Mouse (Mus musculus): Measurements from ENCODE around the gene Ccdc69. TPM values are rescaled to one million over a fixed set of nuclear protein-coding genes. Genes with fewer than 3 reads are reported as not detected.

The Ccdc69 gene
- total and polyA plus RNA-seq, 2 experiments = 0.43 to 0.55 TPM

DNA sequence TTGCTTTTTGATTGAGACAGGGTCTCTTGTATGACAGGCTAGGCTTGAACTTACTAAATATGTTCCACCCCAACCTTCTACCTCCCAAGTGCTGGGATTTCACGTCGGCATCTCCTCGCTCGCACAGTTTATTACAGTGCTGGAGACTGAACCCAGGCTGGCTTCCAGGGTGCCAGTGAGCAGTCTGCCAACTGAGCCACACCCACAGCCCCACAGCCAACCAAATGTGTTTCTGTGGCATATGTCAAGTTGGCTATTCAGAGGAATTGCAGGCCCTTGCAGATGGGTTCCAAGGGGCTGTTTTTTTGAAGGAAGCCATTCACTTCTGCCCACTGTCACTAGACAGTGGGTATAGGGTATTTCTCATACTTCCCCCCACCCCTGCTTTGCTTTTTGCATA lies 52.0 kb downstream of the Ccdc69 start:
- no peak overlapping the region for H3K9ac ChIP-seq (ENCODE audit: low read depth, low read length)
- H3K4me3 ChIP-seq (ENCODE audit: insufficient read depth, low read depth, low read length) = no peak overlapping the region
- DNase-seq (ENCODE audit: extremely low read depth, low read depth, low spot score) = peak; percentile 77
- 0 out of 2 replicates have a peak overlapping the region, but pooled peaks have one; percentile 16 for H3K27ac ChIP-seq (replicated peaks; ENCODE audit: insufficient read depth, low read depth, low read length)
- peaks cover 42% of the 10 kb centered on the region for H3K4me1 ChIP-seq (ENCODE audit: control insufficient read depth, insufficient read depth, low read length)
- peaks cover 18% of the 10 kb centered on the region; the same call in 1 of the 2 replicates for H3K79me2 ChIP-seq (ENCODE audit: control insufficient read depth, insufficient read depth, low read length)
- H3K27me3 ChIP-seq (ENCODE audit: control insufficient read depth, insufficient read depth, low read length) = no peaks in the 10 kb centered on the region
- no peak for TF ChIP-seq POLR2A (IDR thresholded peaks at IDR 0.05; ENCODE audit: extremely low read depth, insufficient read depth, low read length)
- no peak for TF ChIP-seq CTCF (IDR thresholded peaks at IDR 0.05; ENCODE audit: low read depth, low read length)
- no peaks in the 10 kb centered on the region; the same call in 1 of the 2 replicates for H3K36me3 ChIP-seq (ENCODE audit: control insufficient read depth, insufficient read depth, low read length)
- 17% methylated on average over 4 of the region's 4 CpGs for WGBS

DNA sequence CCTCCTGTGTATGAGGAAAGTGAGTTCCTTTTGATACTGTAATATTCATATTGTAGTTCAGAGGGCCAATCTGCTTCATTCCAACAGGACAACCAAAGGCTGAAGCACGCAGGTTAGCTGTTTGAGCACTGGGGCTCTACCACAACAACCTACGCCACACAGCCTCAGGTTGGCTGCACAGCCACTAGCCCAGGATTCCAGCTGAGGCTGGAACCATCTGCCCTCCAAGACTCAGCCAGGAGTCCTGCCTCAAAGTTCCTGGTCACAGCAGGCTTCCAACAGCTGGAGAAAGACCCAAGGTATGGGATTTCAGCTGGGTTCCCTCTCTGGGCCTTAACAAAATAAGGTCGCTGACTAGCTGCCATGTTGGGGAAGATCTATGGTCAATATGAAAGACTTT lies 54.3 kb downstream of the Ccdc69 start:
- no peak overlapping the region for H3K4me3 ChIP-seq (ENCODE audit: insufficient read depth, low read depth, low read length)
- H3K4me1 ChIP-seq (ENCODE audit: control insufficient read depth, insufficient read depth, low read length) = peaks cover 40% of the 10 kb centered on the region
- no peak overlapping the region for H3K9ac ChIP-seq (ENCODE audit: low read depth, low read length)
- no peak for TF ChIP-seq CTCF (IDR thresholded peaks at IDR 0.05; ENCODE audit: low read depth, low read length)
- no peak for TF ChIP-seq POLR2A (IDR thresholded peaks at IDR 0.05; ENCODE audit: extremely low read depth, insufficient read depth, low read length)
- 86% methylated on average over 3 of the region's 3 CpGs for WGBS
- H3K36me3 ChIP-seq (ENCODE audit: control insufficient read depth, insufficient read depth, low read length) = no peaks in the 10 kb centered on the region; the same call in 1 of the 2 replicates
- H3K27ac ChIP-seq (replicated peaks; ENCODE audit: insufficient read depth, low read depth, low read length) = 0 out of 2 replicates have a peak overlapping the region, but pooled peaks have one; percentile 1
- peaks cover 13% of the 10 kb centered on the region; the same call in 1 of the 2 replicates for H3K79me2 ChIP-seq (ENCODE audit: control insufficient read depth, insufficient read depth, low read length)
- H3K27me3 ChIP-seq (ENCODE audit: control insufficient read depth, insufficient read depth, low read length) = no peaks in the 10 kb centered on the region
- no peak for DNase-seq (ENCODE audit: extremely low read depth, low read depth, low spot score)

DNA sequence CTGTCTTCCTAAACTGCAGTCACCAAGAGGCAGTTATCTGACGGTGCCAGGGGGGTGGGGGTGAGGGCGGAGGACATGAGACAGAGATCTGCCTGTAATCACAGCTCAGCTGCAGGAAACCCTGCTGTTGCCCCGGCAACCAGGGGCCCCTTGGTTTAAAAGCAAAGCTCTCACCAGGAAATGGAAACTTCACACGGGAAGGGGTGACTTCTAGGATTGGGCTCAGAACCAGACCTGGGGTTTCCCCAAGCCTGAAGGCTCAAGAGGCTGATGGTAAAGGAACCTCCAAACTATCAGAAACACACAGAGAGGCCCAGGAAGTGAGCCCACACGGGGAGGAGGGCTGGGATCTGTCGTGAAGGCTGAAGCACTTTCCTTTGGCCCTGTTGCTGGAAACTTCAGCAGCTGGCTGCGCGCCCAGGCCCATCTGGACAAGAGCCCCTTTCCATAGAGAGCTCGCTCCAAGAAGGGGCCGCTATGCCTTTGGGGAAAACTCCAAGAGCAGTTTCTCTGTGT lies 54.8 kb downstream of the Ccdc69 start:
- Histone ChIP-seq H3K79me2 (ENCODE audit: control insufficient read depth, insufficient read depth, low read length) (peaks cover 13% of the 10 kb centered on the region; the same call in 1 of the 2 replicates), H3K27me3 (ENCODE audit: control insufficient read depth, insufficient read depth, low read length) (no peaks in the 10 kb centered on the region), H3K27ac (replicated peaks; ENCODE audit: insufficient read depth, low read depth, low read length) (0 out of 2 replicates have a peak overlapping the region, but pooled peaks have one; percentile 1), H3K9ac (ENCODE audit: low read depth, low read length) (no peak overlapping the region), H3K4me3 (ENCODE audit: insufficient read depth, low read depth, low read length) (no peak overlapping the region), H3K36me3 (ENCODE audit: control insufficient read depth, insufficient read depth, low read length) (no peaks in the 10 kb centered on the region; the same call in 1 of the 2 replicates), H3K4me1 (ENCODE audit: control insufficient read depth, insufficient read depth, low read length) (peaks cover 38% of the 10 kb centered on the region)
- no peak for DNase-seq (ENCODE audit: extremely low read depth, low read depth, low spot score)
- TF ChIP-seq POLR2A (IDR thresholded peaks at IDR 0.05; ENCODE audit: extremely low read depth, insufficient read depth, low read length) = no peak
- TF ChIP-seq CTCF (IDR thresholded peaks at IDR 0.05; ENCODE audit: low read depth, low read length) = no peak
- WGBS = 52% methylated on average over 10 of the region's 10 CpGs

DNA sequence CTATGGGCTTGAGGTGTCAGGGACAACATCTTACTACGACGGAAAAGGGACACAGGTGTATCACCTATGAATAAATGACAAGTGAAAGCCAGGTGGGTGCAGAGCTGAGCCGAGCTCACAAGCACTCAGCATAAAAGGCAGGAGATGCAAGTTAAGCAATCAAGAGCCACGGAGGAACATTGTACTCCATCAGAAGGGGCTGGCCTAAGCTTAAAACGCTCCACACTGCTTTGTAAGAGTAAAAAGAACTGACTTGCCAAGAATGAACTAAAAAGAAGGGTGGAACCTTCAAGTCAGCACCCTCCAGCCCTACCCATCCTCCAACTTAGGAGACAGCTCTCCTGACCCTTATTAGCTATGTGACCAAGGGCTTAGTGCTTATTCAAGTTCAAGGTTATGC lies 55.4 kb downstream of the Ccdc69 start:
- Histone ChIP-seq H3K27ac (replicated peaks; ENCODE audit: insufficient read depth, low read depth, low read length) (no peak overlapping the region), H3K9ac (ENCODE audit: low read depth, low read length) (no peak overlapping the region), H3K79me2 (ENCODE audit: control insufficient read depth, insufficient read depth, low read length) (peaks cover 13% of the 10 kb centered on the region; the same call in 1 of the 2 replicates), H3K4me1 (ENCODE audit: control insufficient read depth, insufficient read depth, low read length) (peaks cover 32% of the 10 kb centered on the region), H3K4me3 (ENCODE audit: insufficient read depth, low read depth, low read length) (no peak overlapping the region), H3K27me3 (ENCODE audit: control insufficient read depth, insufficient read depth, low read length) (no peaks in the 10 kb centered on the region), H3K36me3 (ENCODE audit: control insufficient read depth, insufficient read depth, low read length) (no peaks in the 10 kb centered on the region; the same call in 1 of the 2 replicates)
- WGBS = 58% methylated on average over 5 of the region's 5 CpGs
- no peak for DNase-seq (ENCODE audit: extremely low read depth, low read depth, low spot score)
- TF ChIP-seq POLR2A (IDR thresholded peaks at IDR 0.05; ENCODE audit: extremely low read depth, insufficient read depth, low read length) = no peak
- no peak for TF ChIP-seq CTCF (IDR thresholded peaks at IDR 0.05; ENCODE audit: low read depth, low read length)

DNA sequence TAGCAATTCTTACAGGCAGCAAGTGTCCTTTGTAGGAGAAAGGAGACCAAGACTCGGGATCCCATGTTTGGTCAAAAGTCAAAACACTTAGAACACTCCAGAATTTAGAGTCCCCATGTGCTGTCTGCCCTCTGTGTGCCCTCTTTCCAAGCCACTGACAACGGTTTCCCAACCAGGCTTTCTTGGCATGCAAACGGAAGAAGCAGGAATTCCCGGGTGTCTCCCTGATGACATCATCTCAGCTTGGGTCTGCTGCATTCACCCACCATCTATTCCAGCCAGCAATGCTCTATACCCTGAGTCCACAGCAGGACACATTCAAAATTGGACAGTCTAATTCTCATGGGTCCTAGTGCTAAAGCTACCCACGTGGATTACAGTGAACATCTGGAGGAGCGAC lies 56.1 kb downstream of the Ccdc69 start:
- DNase-seq (ENCODE audit: extremely low read depth, low read depth, low spot score) = peak; percentile 43
- Histone ChIP-seq H3K4me3 (ENCODE audit: insufficient read depth, low read depth, low read length) (no peak overlapping the region), H3K36me3 (ENCODE audit: control insufficient read depth, insufficient read depth, low read length) (no peaks in the 10 kb centered on the region; the same call in 1 of the 2 replicates), H3K9ac (ENCODE audit: low read depth, low read length) (no peak overlapping the region), H3K27me3 (ENCODE audit: control insufficient read depth, insufficient read depth, low read length) (no peaks in the 10 kb centered on the region), H3K79me2 (ENCODE audit: control insufficient read depth, insufficient read depth, low read length) (peaks cover 13% of the 10 kb centered on the region; the same call in 1 of the 2 replicates), H3K27ac (replicated peaks; ENCODE audit: insufficient read depth, low read depth, low read length) (no peak overlapping the region; the same call in 1 of the 2 replicates), H3K4me1 (ENCODE audit: control insufficient read depth, insufficient read depth, low read length) (peaks cover 29% of the 10 kb centered on the region)
- TF ChIP-seq POLR2A (IDR thresholded peaks at IDR 0.05; ENCODE audit: extremely low read depth, insufficient read depth, low read length) (no peak), CTCF (IDR thresholded peaks at IDR 0.05; ENCODE audit: low read depth, low read length) (no peak)
- 34% methylated on average over 6 of the region's 6 CpGs for WGBS

DNA sequence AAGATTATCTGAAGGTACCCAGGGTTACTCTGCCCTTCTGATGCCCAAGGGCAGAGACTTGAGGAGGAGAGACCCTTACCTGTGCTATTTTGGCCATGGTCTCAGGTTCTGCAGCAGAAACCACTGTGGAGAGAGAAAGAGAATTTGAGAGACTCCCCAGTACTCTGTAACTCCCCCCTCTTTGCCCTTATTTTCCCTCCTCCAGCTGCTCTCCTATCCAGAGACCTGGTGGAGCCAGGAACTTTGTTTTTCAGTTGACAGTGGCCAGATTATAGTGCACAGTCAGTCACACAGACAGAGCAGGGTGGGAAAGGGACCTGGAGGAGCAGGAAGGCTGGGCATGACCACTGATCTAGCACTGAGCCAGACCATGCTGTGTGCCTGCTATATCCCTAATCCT lies 56.5 kb downstream of the Ccdc69 start:
- H3K4me3 ChIP-seq (ENCODE audit: insufficient read depth, low read depth, low read length) = no peak overlapping the region
- no peaks in the 10 kb centered on the region; the same call in 1 of the 2 replicates for H3K36me3 ChIP-seq (ENCODE audit: control insufficient read depth, insufficient read depth, low read length)
- H3K9ac ChIP-seq (ENCODE audit: low read depth, low read length) = no peak overlapping the region
- H3K27ac ChIP-seq (replicated peaks; ENCODE audit: insufficient read depth, low read depth, low read length) = no peak overlapping the region; the same call in 1 of the 2 replicates
- TF ChIP-seq CTCF (IDR thresholded peaks at IDR 0.05; ENCODE audit: low read depth, low read length) = no peak
- TF ChIP-seq POLR2A (IDR thresholded peaks at IDR 0.05; ENCODE audit: extremely low read depth, insufficient read depth, low read length) = no peak
- no peaks in the 10 kb centered on the region for H3K27me3 ChIP-seq (ENCODE audit: control insufficient read depth, insufficient read depth, low read length)
- peaks cover 26% of the 10 kb centered on the region for H3K4me1 ChIP-seq (ENCODE audit: control insufficient read depth, insufficient read depth, low read length)
- DNase-seq (ENCODE audit: extremely low read depth, low read depth, low spot score) = no peak
- H3K79me2 ChIP-seq (ENCODE audit: control insufficient read depth, insufficient read depth, low read length) = peaks cover 11% of the 10 kb centered on the region; the same call in 1 of the 2 replicates
